Mouse (Mus musculus): ENCODE measurements at regions not wholly inside any gene's neighbourhood (a gene's known extent, or its start where the extent isn't known, plus 50 kb on each side); places are given as distances from the start of the nearest gene placed in this dataset.
"Not testable (repeated sequence)": the region's sequence is repeated elsewhere in the genome, so short reads cannot be mapped to it uniquely, and the experiment has no call there.

GRCm38 (mm10) chr17:81270235-81270634, 171.3 kb upstream of the Gm11096 start:
- no peak for TF ChIP-seq POLR2A (IDR thresholded peaks at IDR 0.05; ENCODE audit: control insufficient read depth, extremely low read depth, insufficient read depth, low read length, poor library complexity)
- TF ChIP-seq CTCF (IDR thresholded peaks at IDR 0.05; ENCODE audit: borderline replicate concordance, control insufficient read depth, extremely low read depth, insufficient read depth, low read length, poor library complexity): no peak
- Histone ChIP-seq H3K27ac (ENCODE audit: control insufficient read depth, insufficient read depth, low read length) (no peak overlapping the region), H3K27me3 (ENCODE audit: control insufficient read depth, insufficient read depth, low read length) (no peaks in the 10 kb centered on the region), H3K4me3 (ENCODE audit: control insufficient read depth, insufficient read depth, low read length) (no peak overlapping the region), H3K36me3 (ENCODE audit: control insufficient read depth, insufficient read depth, low read length) (no peaks in the 10 kb centered on the region), H3K4me1 (replicated peaks; ENCODE audit: control insufficient read depth, insufficient read depth, low read length) (no peaks in the 10 kb centered on the region)
- no peak for DNase-seq
- WGBS: 26% methylated on average over 1 of the region's 1 CpGs

GRCm38 (mm10) chr17:81261957-81262356, 179.6 kb upstream of the Gm11096 start:
- 94% methylated on average over 1 of the region's 1 CpGs for WGBS

GRCm38 (mm10) chr17:81260036-81260435, 181.5 kb upstream of the Gm11096 start:
- Histone ChIP-seq H3K27ac (ENCODE audit: control insufficient read depth, insufficient read depth, low read length) (no peak overlapping the region), H3K4me1 (replicated peaks; ENCODE audit: control insufficient read depth, insufficient read depth, low read length) (no peaks in the 10 kb centered on the region), H3K36me3 (ENCODE audit: control insufficient read depth, insufficient read depth, low read length) (no peaks in the 10 kb centered on the region), H3K4me3 (ENCODE audit: control insufficient read depth, insufficient read depth, low read length) (no peak overlapping the region), H3K27me3 (ENCODE audit: control insufficient read depth, insufficient read depth, low read length) (no peaks in the 10 kb centered on the region)
- DNase-seq: no peak
- TF ChIP-seq CTCF (IDR thresholded peaks at IDR 0.05; ENCODE audit: borderline replicate concordance, control insufficient read depth, extremely low read depth, insufficient read depth, low read length, poor library complexity) (no peak), POLR2A (IDR thresholded peaks at IDR 0.05; ENCODE audit: control insufficient read depth, extremely low read depth, insufficient read depth, low read length, poor library complexity) (no peak)
- WGBS: 98% methylated on average over 1 of the region's 1 CpGs

More at GRCm38 (mm10) chr17:81261957-81262356, 179.6 kb upstream of the Gm11096 start:
- DNase-seq: no peak
- Histone ChIP-seq H3K36me3 (ENCODE audit: control insufficient read depth, insufficient read depth, low read length) (no peaks in the 10 kb centered on the region), H3K27me3 (ENCODE audit: control insufficient read depth, insufficient read depth, low read length) (no peaks in the 10 kb centered on the region), H3K4me1 (replicated peaks; ENCODE audit: control insufficient read depth, insufficient read depth, low read length) (no peaks in the 10 kb centered on the region), H3K27ac (ENCODE audit: control insufficient read depth, insufficient read depth, low read length) (no peak overlapping the region), H3K4me3 (ENCODE audit: control insufficient read depth, insufficient read depth, low read length) (no peak overlapping the region)
- TF ChIP-seq POLR2A (IDR thresholded peaks at IDR 0.05; ENCODE audit: control insufficient read depth, extremely low read depth, insufficient read depth, low read length, poor library complexity): no peak

GRCm38 (mm10) chr17:81256106-81256505, 185.5 kb upstream of the Gm11096 start:
- TF ChIP-seq POLR2A (IDR thresholded peaks at IDR 0.05; ENCODE audit: control insufficient read depth, extremely low read depth, insufficient read depth, low read length, poor library complexity) (no peak), CTCF (IDR thresholded peaks at IDR 0.05; ENCODE audit: borderline replicate concordance, control insufficient read depth, extremely low read depth, insufficient read depth, low read length, poor library complexity) (no peak)
- H3K4me1 ChIP-seq (replicated peaks; ENCODE audit: control insufficient read depth, insufficient read depth, low read length): no peaks in the 10 kb centered on the region
- 88% methylated on average over 3 of the region's 3 CpGs for WGBS

GRCm38 (mm10) chr17:81250748-81251147, 185.9 kb upstream of the Thumpd2 start:
- WGBS: 77% methylated on average over 3 of the region's 3 CpGs
- Histone ChIP-seq H3K27me3 (ENCODE audit: control insufficient read depth, insufficient read depth, low read length) (no peaks in the 10 kb centered on the region), H3K4me1 (replicated peaks; ENCODE audit: control insufficient read depth, insufficient read depth, low read length) (no peaks in the 10 kb centered on the region), H3K27ac (ENCODE audit: control insufficient read depth, insufficient read depth, low read length) (no peak overlapping the region), H3K36me3 (ENCODE audit: control insufficient read depth, insufficient read depth, low read length) (no peaks in the 10 kb centered on the region), H3K4me3 (ENCODE audit: control insufficient read depth, insufficient read depth, low read length) (no peak overlapping the region)
- no peak for DNase-seq
- TF ChIP-seq CTCF (IDR thresholded peaks at IDR 0.05; ENCODE audit: borderline replicate concordance, control insufficient read depth, extremely low read depth, insufficient read depth, low read length, poor library complexity) (no peak), POLR2A (IDR thresholded peaks at IDR 0.05; ENCODE audit: control insufficient read depth, extremely low read depth, insufficient read depth, low read length, poor library complexity) (no peak)

More at GRCm38 (mm10) chr17:81256106-81256505, 185.5 kb upstream of the Gm11096 start:
- Histone ChIP-seq H3K27me3 (ENCODE audit: control insufficient read depth, insufficient read depth, low read length) (no peaks in the 10 kb centered on the region), H3K27ac (ENCODE audit: control insufficient read depth, insufficient read depth, low read length) (no peak overlapping the region), H3K4me3 (ENCODE audit: control insufficient read depth, insufficient read depth, low read length) (no peak overlapping the region), H3K36me3 (ENCODE audit: control insufficient read depth, insufficient read depth, low read length) (no peaks in the 10 kb centered on the region)
- DNase-seq: no peak

- WGBS: 97% methylated on average over 6 of the region's 6 CpGs
- no peak for TF ChIP-seq CTCF (IDR thresholded peaks at IDR 0.05; ENCODE audit: borderline replicate concordance, control insufficient read depth, extremely low read depth, insufficient read depth, low read length, poor library complexity)
- H3K4me3 ChIP-seq (ENCODE audit: control insufficient read depth, insufficient read depth, low read length): no peak overlapping the region
- no peaks in the 10 kb centered on the region for H3K36me3 ChIP-seq (ENCODE audit: control insufficient read depth, insufficient read depth, low read length)
- DNase-seq: no peak
- no peak overlapping the region for H3K27ac ChIP-seq (ENCODE audit: control insufficient read depth, insufficient read depth, low read length)
- no peaks in the 10 kb centered on the region for H3K27me3 ChIP-seq (ENCODE audit: control insufficient read depth, insufficient read depth, low read length)
- no peaks in the 10 kb centered on the region for H3K4me1 ChIP-seq (replicated peaks; ENCODE audit: control insufficient read depth, insufficient read depth, low read length)
Observed at GRCm38 (mm10) chr17:81246156-81246555, 181.3 kb upstream of the Thumpd2 start.

- not testable (repeated sequence) for H3K27ac ChIP-seq (ENCODE audit: control insufficient read depth, insufficient read depth, low read length); H3K27me3 ChIP-seq (ENCODE audit: control insufficient read depth, insufficient read depth, low read length); H3K4me3 ChIP-seq (ENCODE audit: control insufficient read depth, insufficient read depth, low read length); DNase-seq; H3K36me3 ChIP-seq (ENCODE audit: control insufficient read depth, insufficient read depth, low read length); H3K4me1 ChIP-seq (replicated peaks; ENCODE audit: control insufficient read depth, insufficient read depth, low read length)
- WGBS: 98% methylated on average over 16 of the region's 18 CpGs
Observed at GRCm38 (mm10) chr17:81231771-81232170, 166.9 kb upstream of the Thumpd2 start.

All from thymus, adult 2 months (tissue).